Mouse (Mus musculus) kidney, embryonic 14.5 days (tissue): ENCODE measurements at regions not wholly inside any gene's neighbourhood (a gene's known extent, or its start where the extent isn't known, plus 50 kb on each side); places are given as distances from the start of the nearest gene placed in this dataset.

ENCODE experiments used
- ATAC-seq: fragments of 200-750 bp; cut with Nextera tagmentation; 2 replicates; pipeline ENCODE4 v1.8.0; 2017; ENCODE audit warnings: moderate number of reproducible peaks, mild to moderate bottlenecking, moderate TSS enrichment, moderate library complexity; ENCODE audit not compliant: low FRiP score, low TSS enrichment
- H3K27ac ChIP-seq: fragments of 300-500 bp; sonication (generic); 2 replicates; pipeline ENCODE4 v1.5.1; 2014; ENCODE audit warnings: low read depth, mild to moderate bottlenecking, low read length, moderate library complexity, mixed read lengths
- H3K27me3 ChIP-seq: fragments of 300-500 bp; sonication (generic); 2 replicates; pipeline ENCODE4 v1.6.1; 2014; ENCODE audit warnings: mild to moderate bottlenecking, low read length; ENCODE audit not compliant: control insufficient read depth, insufficient read depth
- H3K36me3 ChIP-seq: fragments of 300-500 bp; sonication (generic); 2 replicates; pipeline ENCODE4 v1.6.1; 2014; ENCODE audit warnings: low read length, mixed read lengths; ENCODE audit not compliant: control insufficient read depth, insufficient read depth
- H3K4me1 ChIP-seq: fragments of 300-500 bp; sonication (generic); 2 replicates; pipeline ENCODE4 v1.6.1; 2014; ENCODE audit warnings: low read length, mixed read lengths; ENCODE audit not compliant: control insufficient read depth, insufficient read depth
- H3K4me2 ChIP-seq: fragments of 300-500 bp; sonication (generic); replicated peaks from 2 replicates; pipeline ENCODE4 v1.6.1; 2014; ENCODE audit warnings: low read depth, mild to moderate bottlenecking, low read length
- H3K4me3 ChIP-seq: fragments of 300-500 bp; sonication (generic); 2 replicates; pipeline ENCODE4 v1.5.1; 2014; ENCODE audit warnings: mild to moderate bottlenecking, low read length
- H3K9ac ChIP-seq: fragments of 300-500 bp; sonication (generic); 2 replicates; pipeline ENCODE4 v1.6.1; 2014; ENCODE audit warnings: low read depth, mild to moderate bottlenecking, low read length, moderate library complexity
- H3K9me3 ChIP-seq: fragments of 300-500 bp; sonication (generic); 2 replicates; pipeline ENCODE4 v1.6.1; 2016; ENCODE audit warnings: low read length; ENCODE audit not compliant: control insufficient read depth
- WGBS: fragments of 180-500 bp; shearing (Covaris S2); extraction: QIAGEN DNeasy Blood & Tissue Kit; methylation state at CpG from one replicate; pipeline ENCODE4 v1.1.7; 2014; 5-methylcytosine and 5-hydroxymethylcytosine counted together

GRCm38 (mm10) chr14:76910186-76910585 lies 126.4 kb upstream of the Ccdc122 start:
- Histone ChIP-seq H3K9ac (no peak overlapping the region), H3K4me3 (no peak overlapping the region), H3K27ac (no peak overlapping the region), H3K27me3 (no peaks in the 10 kb centered on the region), H3K4me1 (peaks cover 26% of the 10 kb centered on the region), H3K4me2 (no peak overlapping the region), H3K36me3 (no peaks in the 10 kb centered on the region), H3K9me3 (peaks cover 3% of the 10 kb centered on the region; the same call in 1 of the 2 replicates)
- no peak for ATAC-seq
- WGBS = 93% methylated on average over 5 of the region's 5 CpGs

GRCm38 (mm10) chr14:76907941-76908340 lies 128.6 kb upstream of the Ccdc122 start:
- H3K4me3 ChIP-seq = no peak overlapping the region
- 50% methylated on average over 5 of the region's 5 CpGs for WGBS
- H3K27me3 ChIP-seq = no peaks in the 10 kb centered on the region
- no peak for ATAC-seq
- no peaks in the 10 kb centered on the region for H3K36me3 ChIP-seq
- H3K9me3 ChIP-seq = peaks cover 3% of the 10 kb centered on the region; the same call in 1 of the 2 replicates
- H3K4me1 ChIP-seq = peaks cover 16% of the 10 kb centered on the region; the same call in 1 of the 2 replicates
- no peak overlapping the region for H3K9ac ChIP-seq
- H3K4me2 ChIP-seq = no peak overlapping the region
- no peak overlapping the region for H3K27ac ChIP-seq

GRCm38 (mm10) chr14:76902962-76903757 lies 133.4 kb upstream of the Ccdc122 start:
- Histone ChIP-seq H3K27ac (no peak overlapping the region), H3K36me3 (no peaks in the 10 kb centered on the region), H3K4me2 (no peak overlapping the region), H3K9me3 (peaks cover 3% of the 10 kb centered on the region; the same call in 1 of the 2 replicates), H3K4me3 (no peak overlapping the region), H3K4me1 (peaks cover 7% of the 10 kb centered on the region; the same call in 1 of the 2 replicates), H3K27me3 (no peaks in the 10 kb centered on the region), H3K9ac (no peak overlapping the region)
- WGBS = 92% methylated on average over 1 of the region's 1 CpGs
- ATAC-seq = no peak

DNA sequence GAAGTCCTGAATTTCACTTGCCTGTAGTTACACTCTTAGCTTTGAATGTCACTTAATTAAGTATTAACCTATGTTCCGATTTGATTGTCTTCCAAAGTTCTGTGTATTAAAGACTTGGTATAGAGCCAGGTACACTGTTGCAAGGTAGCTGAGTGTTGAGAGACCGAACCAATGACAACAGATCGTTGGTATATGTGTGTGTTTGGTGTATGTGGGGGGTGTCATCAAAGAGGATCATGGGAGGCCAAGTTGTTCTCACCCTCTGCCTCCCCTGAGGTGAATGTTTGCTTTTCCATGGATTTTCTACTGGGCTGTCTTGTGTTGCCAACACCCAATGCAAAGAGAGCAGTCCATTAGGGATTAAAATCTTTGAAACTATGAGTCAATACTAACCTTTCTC lies 135.1 kb upstream of the Ccdc122 start:
- H3K9ac ChIP-seq = no peak overlapping the region
- H3K4me1 ChIP-seq = peaks cover 7% of the 10 kb centered on the region; the same call in 1 of the 2 replicates
- no peaks in the 10 kb centered on the region for H3K27me3 ChIP-seq
- no peak overlapping the region for H3K4me3 ChIP-seq
- no peaks in the 10 kb centered on the region for H3K36me3 ChIP-seq
- no peak overlapping the region for H3K4me2 ChIP-seq
- 94% methylated on average over 3 of the region's 3 CpGs for WGBS
- no peak overlapping the region for H3K27ac ChIP-seq
- H3K9me3 ChIP-seq = peaks cover 3% of the 10 kb centered on the region; the same call in 1 of the 2 replicates
- no peak for ATAC-seq

DNA sequence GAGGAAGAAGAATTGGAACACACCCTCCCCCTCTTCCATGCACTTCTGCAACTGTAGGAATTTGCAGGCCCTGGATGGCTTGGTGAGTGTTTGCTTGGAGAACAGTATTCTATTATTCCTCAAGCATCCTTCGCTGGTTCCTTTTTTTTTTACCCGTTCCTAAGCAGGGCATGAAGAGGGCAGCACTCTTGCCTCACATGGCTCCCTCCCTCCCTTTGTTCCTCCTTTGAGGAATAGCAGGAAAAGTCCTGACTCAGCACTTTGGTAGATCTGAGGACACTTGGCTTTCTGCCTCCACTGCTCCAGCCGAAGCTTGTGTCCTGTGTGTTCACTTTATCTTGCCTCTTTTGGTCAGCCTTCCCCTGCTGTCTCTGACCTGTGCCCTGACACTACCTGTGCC lies 137.2 kb upstream of the Ccdc122 start:
- H3K36me3 ChIP-seq = no peaks in the 10 kb centered on the region
- H3K9ac ChIP-seq = no peak overlapping the region
- no peak overlapping the region for H3K27ac ChIP-seq
- ATAC-seq = no peak
- H3K4me1 ChIP-seq = peaks cover 7% of the 10 kb centered on the region; the same call in 1 of the 2 replicates
- no peaks in the 10 kb centered on the region for H3K27me3 ChIP-seq
- 27% methylated on average over 3 of the region's 3 CpGs for WGBS
- H3K4me3 ChIP-seq = no peak overlapping the region
- H3K9me3 ChIP-seq = no peaks in the 10 kb centered on the region
- no peak overlapping the region for H3K4me2 ChIP-seq

DNA sequence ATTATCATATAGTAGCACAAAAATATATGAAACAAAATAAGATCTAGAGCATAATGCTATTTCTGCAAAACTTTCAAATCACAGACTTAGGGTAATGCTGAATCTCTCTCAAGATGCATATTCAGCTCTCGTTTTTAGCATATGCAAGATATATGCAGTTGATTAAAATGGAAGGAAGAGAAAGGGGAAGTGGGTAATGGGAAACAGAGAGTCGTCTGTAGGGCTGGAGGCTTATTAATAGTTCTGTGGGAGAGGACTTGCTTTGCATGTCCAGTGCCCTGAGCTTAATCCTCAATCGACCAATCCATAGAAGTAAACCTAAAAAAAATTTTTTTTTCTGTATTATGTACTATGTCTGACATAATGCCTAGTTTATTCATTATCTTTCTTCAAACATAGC lies 148.9 kb upstream of the Ccdc122 start:
- H3K9me3 ChIP-seq = no peaks in the 10 kb centered on the region
- H3K27ac ChIP-seq = no peak overlapping the region
- H3K9ac ChIP-seq = no peak overlapping the region
- no peak overlapping the region for H3K4me3 ChIP-seq
- no peak overlapping the region for H3K4me2 ChIP-seq
- H3K4me1 ChIP-seq = peaks cover 6% of the 10 kb centered on the region; the same call in 1 of the 2 replicates
- H3K27me3 ChIP-seq = no peaks in the 10 kb centered on the region
- WGBS = 71% methylated on average over 3 of the region's 3 CpGs
- no peak for ATAC-seq
- H3K36me3 ChIP-seq = no peaks in the 10 kb centered on the region

GRCm38 (mm10) chr14:76887201-76887600 lies 149.4 kb upstream of the Ccdc122 start:
- Histone ChIP-seq H3K9me3 (no peaks in the 10 kb centered on the region), H3K4me1 (peaks cover 12% of the 10 kb centered on the region), H3K4me3 (no peak overlapping the region), H3K9ac (no peak overlapping the region), H3K27me3 (no peaks in the 10 kb centered on the region), H3K27ac (no peak overlapping the region), H3K4me2 (no peak overlapping the region), H3K36me3 (no peaks in the 10 kb centered on the region)
- ATAC-seq = no peak
- 71% methylated on average over 3 of the region's 3 CpGs for WGBS

- Histone ChIP-seq H3K4me2 (no peak overlapping the region), H3K4me1 (peaks cover 16% of the 10 kb centered on the region), H3K4me3 (no peak overlapping the region), H3K27me3 (no peaks in the 10 kb centered on the region), H3K36me3 (no peaks in the 10 kb centered on the region), H3K9ac (no peak overlapping the region), H3K9me3 (no peaks in the 10 kb centered on the region), H3K27ac (peak overlapping the region; percentile 18; the same call in 1 of the 2 replicates)
- peak; percentile 71; the same call in 1 of the 2 replicates for ATAC-seq
- 33% methylated on average over 3 of the region's 3 CpGs for WGBS
Observed at GRCm38 (mm10) chr14:76883231-76883651, 153.3 kb upstream of the Ccdc122 start.

- H3K9me3 ChIP-seq = no peaks in the 10 kb centered on the region
- peak; percentile 93 for ATAC-seq
- H3K27me3 ChIP-seq = no peaks in the 10 kb centered on the region
- no peaks in the 10 kb centered on the region for H3K36me3 ChIP-seq
- H3K4me3 ChIP-seq = no peak overlapping the region
- no peak overlapping the region for H3K9ac ChIP-seq
- H3K4me1 ChIP-seq = peaks cover 16% of the 10 kb centered on the region
- 7% methylated on average over 5 of the region's 5 CpGs for WGBS
- H3K4me2 ChIP-seq = no peak overlapping the region
- H3K27ac ChIP-seq = peak overlapping the region; percentile 83; the same call in 1 of the 2 replicates
Observed at GRCm38 (mm10) chr14:76882711-76883171, 153.8 kb upstream of the Ccdc122 start.
